Mouse (Mus musculus) ES-Bruce4 (cell line): ENCODE measurements around the gene Arfgap2. TPM values are rescaled to one million over a fixed set of nuclear protein-coding genes. Genes with fewer than 3 reads are reported as not detected.
A peak's percentile ranks its signal among the peaks of the same experiment; 100 is the strongest.

ENCODE experiments used
- H3K27ac ChIP-seq: 2 replicates; pipeline ENCODE4 v1.5.1; 2012; ENCODE audit warnings: low read length, inconsistent platforms; ENCODE audit not compliant: insufficient read depth
- H3K27me3 ChIP-seq: 2 replicates; pipeline ENCODE4 v1.6.1; 2012; ENCODE audit warnings: mild to moderate bottlenecking, low read length, inconsistent platforms; ENCODE audit not compliant: control insufficient read depth, poor library complexity, insufficient read depth, severe bottlenecking
- H3K36me3 ChIP-seq: 2 replicates; pipeline ENCODE4 v1.6.1; 2012; ENCODE audit warnings: inconsistent platforms, mild to moderate bottlenecking, low read length, moderate library complexity; ENCODE audit not compliant: control insufficient read depth, poor library complexity, insufficient read depth, severe bottlenecking
- H3K4me1 ChIP-seq: one replicate; pipeline ENCODE4 v1.8.1; 2011; ENCODE audit warnings: low read length; ENCODE audit not compliant: control insufficient read depth, insufficient read depth
- H3K4me3 ChIP-seq: 2 replicates; pipeline ENCODE4 v1.5.1; 2011; ENCODE audit warnings: low read depth, mild to moderate bottlenecking, low read length
- H3K9ac ChIP-seq: 2 replicates; pipeline ENCODE4 v1.6.1; 2012; ENCODE audit warnings: low read depth, mild to moderate bottlenecking, inconsistent platforms; ENCODE audit not compliant: poor library complexity, severe bottlenecking
- H3K9me3 ChIP-seq: replicated peaks from 2 replicates; pipeline ENCODE4 v1.6.1; 2012; ENCODE audit warnings: mild to moderate bottlenecking, low read length, inconsistent platforms; ENCODE audit not compliant: control insufficient read depth, poor library complexity, insufficient read depth, severe bottlenecking
- CTCF ChIP-seq: IDR thresholded peaks from one replicate; pipeline ENCODE4 v1.8.1; 2011; ENCODE audit warnings: low read depth, low read length
- EP300 ChIP-seq: IDR thresholded peaks from 2 replicates; pipeline ENCODE4 v1.6.1; 2011; ENCODE audit warnings: low read depth, low read length; ENCODE audit not compliant: insufficient read depth
- POLR2A ChIP-seq: IDR thresholded peaks from one replicate; pipeline ENCODE4 v1.8.1; 2011; ENCODE audit warnings: low read length; ENCODE audit not compliant: insufficient read depth
- polyA plus RNA-seq: library from polyadenylated mRNA; stranded (reverse); fragments of >200 nt; gene quantifications from 2 replicates; pipeline ENCODE4 v1.2.4, GENCODE M21; 2011; ENCODE audit warnings: low read depth; ENCODE audit not compliant: missing spikeins, insufficient read depth, insufficient read length

The Arfgap2 gene
- polyA plus RNA-seq, 1 experiment: 35.3 TPM

GRCm38 (mm10) chr2:91257126-91257980 is 7.4 kb upstream of the Arfgap2 start:
- 0 out of 2 replicates have a peak, but pooled peaks cover 1% of the 10 kb centered on the region for H3K27me3 ChIP-seq
- H3K9me3 ChIP-seq: no peaks in the 10 kb centered on the region
- no peaks in the 10 kb centered on the region for H3K4me1 ChIP-seq
- peak overlapping the region; percentile 88 for H3K4me3 ChIP-seq
- H3K9ac ChIP-seq: peak overlapping the region; percentile 54
- no peak for TF ChIP-seq EP300
- TF ChIP-seq POLR2A: no peak
- TF ChIP-seq CTCF: no peak
- no peaks in the 10 kb centered on the region for H3K36me3 ChIP-seq
- H3K27ac ChIP-seq: no peak overlapping the region

DNA sequence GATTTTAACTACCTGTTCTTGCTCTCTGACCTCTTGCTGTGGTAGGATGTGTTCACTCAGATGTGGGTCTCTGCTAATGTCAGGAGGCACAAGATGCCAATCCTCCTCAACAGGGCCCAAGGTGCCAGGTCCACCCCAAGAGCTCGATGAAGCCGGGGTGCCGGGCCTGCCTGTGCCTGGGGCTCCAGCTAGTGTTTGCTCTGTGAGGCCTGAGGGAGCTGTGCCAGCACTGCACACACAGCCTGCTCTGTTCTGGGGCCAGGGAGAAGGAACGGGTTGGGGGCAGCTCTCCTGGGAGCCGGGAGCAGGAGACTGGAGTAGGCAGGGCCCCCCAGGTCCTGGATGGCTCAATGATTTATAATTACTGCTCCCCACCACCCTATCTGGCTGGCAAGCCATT is 6.7 kb upstream of the Arfgap2 start:
- H3K4me3 ChIP-seq: peak overlapping the region; percentile 88; the same call in 1 of the 2 replicates
- no peaks in the 10 kb centered on the region for H3K9me3 ChIP-seq
- H3K27me3 ChIP-seq: no peaks in the 10 kb centered on the region
- no peak overlapping the region for H3K27ac ChIP-seq
- no peak for TF ChIP-seq EP300
- no peak for TF ChIP-seq CTCF
- TF ChIP-seq POLR2A: no peak
- no peaks in the 10 kb centered on the region for H3K36me3 ChIP-seq
- no peaks in the 10 kb centered on the region for H3K4me1 ChIP-seq
- peak overlapping the region; percentile 54; the same call in 1 of the 2 replicates for H3K9ac ChIP-seq

GRCm38 (mm10) chr2:91258830-91259229 is 5.9 kb upstream of the Arfgap2 start:
- Histone ChIP-seq H3K4me3 (no peak overlapping the region), H3K27me3 (no peaks in the 10 kb centered on the region), H3K36me3 (no peaks in the 10 kb centered on the region), H3K4me1 (no peaks in the 10 kb centered on the region), H3K27ac (no peak overlapping the region), H3K9ac (no peak overlapping the region), H3K9me3 (no peaks in the 10 kb centered on the region)
- TF ChIP-seq CTCF (no peak), POLR2A (no peak), EP300 (no peak)

GRCm38 (mm10) chr2:91259493-91259892 is 5.3 kb upstream of the Arfgap2 start:
- no peaks in the 10 kb centered on the region for H3K36me3 ChIP-seq
- TF ChIP-seq EP300 (no peak), POLR2A (no peak), CTCF (no peak)
- no peak overlapping the region for H3K27ac ChIP-seq
- no peaks in the 10 kb centered on the region for H3K4me1 ChIP-seq
- H3K4me3 ChIP-seq: no peak overlapping the region
- H3K27me3 ChIP-seq: no peaks in the 10 kb centered on the region
- no peaks in the 10 kb centered on the region for H3K9me3 ChIP-seq
- H3K9ac ChIP-seq: no peak overlapping the region

DNA sequence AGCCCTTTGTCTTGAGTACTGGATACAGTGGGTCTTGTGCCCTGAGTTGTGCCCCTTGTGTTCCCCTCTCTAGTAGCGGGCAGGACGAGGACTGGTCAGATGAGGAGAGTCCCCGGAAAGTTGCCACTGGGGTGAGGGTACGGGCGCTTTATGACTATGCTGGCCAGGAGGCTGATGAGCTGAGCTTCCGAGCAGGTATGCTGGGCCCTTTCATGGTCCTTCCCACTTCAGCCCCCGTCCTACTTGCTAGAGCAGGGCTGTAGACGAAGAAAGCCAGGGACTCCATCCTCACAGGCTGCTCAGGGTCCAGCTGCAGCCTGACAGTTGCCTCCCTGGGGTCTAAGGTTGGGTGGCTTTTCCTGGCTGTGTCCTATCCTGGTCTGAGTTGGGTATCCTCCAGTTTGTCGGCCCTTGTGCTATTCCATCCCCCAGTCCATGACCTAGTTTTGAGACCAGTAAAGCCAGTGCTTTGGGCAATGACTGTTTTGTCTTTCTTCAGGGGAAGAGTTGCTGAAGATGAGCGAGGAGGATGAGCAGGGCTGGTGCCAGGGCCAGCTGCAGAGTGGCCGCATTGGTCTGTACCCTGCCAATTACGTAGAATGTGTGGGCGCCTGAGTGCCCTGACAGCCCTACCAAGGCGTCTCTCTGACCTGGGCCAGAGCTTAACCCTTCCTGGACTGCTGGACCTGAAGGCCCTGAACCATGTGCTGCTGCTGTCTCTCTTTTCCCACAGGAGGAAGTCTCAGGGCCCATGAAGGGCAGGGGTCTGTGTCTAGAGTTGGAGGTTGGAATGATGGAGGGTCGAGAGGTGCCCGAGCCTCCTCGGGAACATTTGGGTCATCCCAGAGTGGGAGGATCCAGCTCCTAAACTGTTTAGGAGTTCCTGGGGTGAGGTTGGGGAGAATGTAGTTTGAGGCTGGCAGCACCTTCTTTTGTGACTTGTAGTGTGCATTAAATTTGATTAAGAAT is 798 bp upstream of the Arfgap2 start:
- peaks cover 20% of the 10 kb centered on the region for H3K36me3 ChIP-seq
- TF ChIP-seq CTCF: no peak
- TF ChIP-seq EP300: no peak
- TF ChIP-seq POLR2A: no peak
- no peak overlapping the region for H3K27ac ChIP-seq
- no peaks in the 10 kb centered on the region for H3K4me1 ChIP-seq
- H3K9ac ChIP-seq: peak overlapping the region; percentile 19
- no peaks in the 10 kb centered on the region for H3K9me3 ChIP-seq
- H3K4me3 ChIP-seq: peak overlapping the region; percentile 57; the same call in 1 of the 2 replicates
- no peaks in the 10 kb centered on the region for H3K27me3 ChIP-seq
